Mouse (Mus musculus) C2C12 (cell line): Measurements from ENCODE around the gene Serpina16.
A peak's percentile ranks its signal among the peaks of the same experiment; 100 is the strongest.

Experiments used
- CEBPB ChIP-seq: IDR thresholded peaks from one replicate; pipeline ENCODE4 v1.6.1; 2011; ENCODE audit warnings: low read depth, mild to moderate bottlenecking, control low read depth, moderate library complexity
- CTCF ChIP-seq: IDR thresholded peaks from one replicate; pipeline ENCODE4 v1.5.1; 2011; ENCODE audit not compliant: control insufficient read depth, insufficient read depth, insufficient read length
- MAX ChIP-seq: IDR thresholded peaks from one replicate; pipeline ENCODE4 v1.6.1; 2011; ENCODE audit warnings: mild to moderate bottlenecking, control low read depth
- MYOD1 ChIP-seq: IDR thresholded peaks from one replicate; pipeline ENCODE4 v1.6.1; 2011; ENCODE audit warnings: low read depth; ENCODE audit not compliant: control insufficient read depth, insufficient read length
- MYOG ChIP-seq: IDR thresholded peaks from one replicate; pipeline ENCODE4 v1.6.1; 2011; ENCODE audit not compliant: control insufficient read depth, insufficient read length; ENCODE audit errors: extremely low read depth
- USF1 ChIP-seq: IDR thresholded peaks from one replicate; pipeline ENCODE4 v1.6.1; 2011; ENCODE audit warnings: low read depth, mild to moderate bottlenecking, control low read depth, moderate library complexity

DNA sequence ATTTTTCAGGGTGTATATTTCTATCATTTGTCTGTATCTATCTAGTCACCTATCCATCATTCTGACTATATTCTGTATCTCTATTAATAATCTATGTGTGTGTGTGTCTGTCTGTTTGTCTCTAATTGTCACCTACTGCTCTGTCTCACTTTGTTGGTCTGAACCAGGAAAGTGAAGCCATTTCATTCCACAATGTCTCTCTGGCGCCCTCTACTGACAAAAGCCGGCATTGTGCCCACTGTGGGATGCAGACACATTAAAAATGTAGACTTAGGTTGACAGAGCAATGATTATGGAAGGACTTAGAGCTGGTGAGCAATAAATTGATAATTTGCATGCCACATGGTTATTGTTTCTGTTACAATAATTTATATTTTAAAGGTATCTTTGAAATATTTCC, 32.6 kb downstream of the Serpina16 start:
- TF ChIP-seq CTCF (peak; percentile 54), MAX (no peak), USF1 (no peak), MYOD1 (no peak), CEBPB (no peak), MYOG (no peak)
